Mouse (Mus musculus) spleen, postnatal 36 days (tissue): ENCODE data around the gene Dscaml1.
"Not testable (repeated sequence)": the region's sequence is repeated elsewhere in the genome, so short reads cannot be mapped to it uniquely, and the experiment has no call there.

Source experiments
- DNase-seq, 2 experiments: peaks; one replicate each; pipeline ENCODE4 v3.0.0; 2022; ENCODE audit warnings: low spot score in 2 of 2, mixed read lengths in 1 of 2

Dscaml1 gene

GRCm38 (mm10) chr9:45776176-45776575 lies 349.7 kb downstream of the Dscaml1 start:
- DNase-seq, result not testable (repeated sequence)

- DNase-seq, result no peak
Measured at GRCm38 (mm10) chr9:45779201-45779600, 352.8 kb downstream of the Dscaml1 start.

- no peak for DNase-seq
Measured at GRCm38 (mm10) chr9:45783249-45784069, 357.0 kb downstream of the Dscaml1 start.

- peak in 1 of 2 experiments; percentile 28 for DNase-seq
Measured at GRCm38 (mm10) chr9:45787071-45787470, 360.6 kb downstream of the Dscaml1 start.

- DNase-seq, result peak in 1 of 2 experiments; percentile 27
Measured at GRCm38 (mm10) chr9:45787547-45787946, 361.1 kb downstream of the Dscaml1 start.

GRCm38 (mm10) chr9:45788405-45788804 lies 362.0 kb downstream of the Dscaml1 start:
- peak in 1 of 2 experiments; percentile 13 for DNase-seq

- DNase-seq, result no peak
Measured at GRCm38 (mm10) chr9:45791456-45792142, 365.2 kb downstream of the Dscaml1 start.

- DNase-seq, result no peak
Measured at GRCm38 (mm10) chr9:45792235-45792634, 365.8 kb downstream of the Dscaml1 start.

- DNase-seq, result no peak
Measured at GRCm38 (mm10) chr9:45793697-45794096, 367.3 kb downstream of the Dscaml1 start.

- DNase-seq, result no peak
Measured at GRCm38 (mm10) chr9:45795722-45796121, 369.3 kb downstream of the Dscaml1 start.

- DNase-seq, result no peak
Measured at GRCm38 (mm10) chr9:45797271-45797670, 370.8 kb downstream of the Dscaml1 start.

- DNase-seq, result no peak
Measured at GRCm38 (mm10) chr9:45798467-45799164, 372.2 kb downstream of the Dscaml1 start.

- DNase-seq, result no peak
Measured at GRCm38 (mm10) chr9:45799402-45799801, 373.0 kb downstream of the Dscaml1 start.
